22 mouse cellular contexts compared by ENCODE assay signal in the genomic region with DNA sequence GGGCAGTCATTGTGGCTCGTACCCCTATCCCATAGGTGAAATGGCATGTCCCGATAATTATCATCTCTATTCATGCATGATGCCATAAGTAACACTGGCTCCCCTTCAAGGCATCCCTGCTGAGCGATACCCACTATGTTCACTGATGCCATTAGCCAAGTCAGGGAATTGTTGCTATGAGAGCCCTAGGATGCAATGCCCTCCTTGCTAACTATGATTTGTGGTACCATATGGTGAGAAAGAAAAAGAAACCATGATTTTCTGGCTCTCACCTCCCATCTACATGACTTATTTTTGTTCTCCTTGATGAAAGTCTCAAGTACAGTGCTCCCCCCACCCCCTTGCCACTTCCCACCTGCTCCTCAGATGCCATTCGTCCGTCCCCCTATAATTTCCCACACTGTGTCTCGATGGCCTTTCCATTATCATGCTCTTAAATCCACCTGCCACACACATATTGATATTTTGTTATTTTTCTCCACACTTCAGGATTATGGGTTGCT.
DNase-seq lines count a peak whose midpoint lies in the region; ATAC-seq lines count a peak whose summit lies in the region.
"Had no signal": no experiment of that assay in that cellular context is flagged by ENCODE, and none has a peak within 500 bp of the region (broad histone marks: within the 10 kb centered on the region; RNA-seq: fewer than 3 reads in every experiment).

No protein-coding gene starts in this region.

- H3K4me3 ChIP-seq in forebrain, embryonic 13.5 days: no peak overlapping the region
- no peak overlapping the region for H3K4me3 ChIP-seq in forebrain, embryonic 14.5 days (ENCODE audit: low read depth, low read length)
- H3K4me3 ChIP-seq: forebrain, embryonic 15.5 days; gastrocnemius, adult 2 months; hindbrain, embryonic 13.5 days; intestine, embryonic 15.5 days had no signal

- H3K9me3 ChIP-seq in forebrain, embryonic 13.5 days (replicated peaks): no peaks in the 10 kb centered on the region
- H3K9me3 ChIP-seq in forebrain, embryonic 14.5 days (replicated peaks; ENCODE audit: control insufficient read depth, low read length): no peaks in the 10 kb centered on the region
- H3K9me3 ChIP-seq: forebrain, embryonic 15.5 days; hindbrain, embryonic 13.5 days; intestine, embryonic 15.5 days had no signal

- H3K27me3 ChIP-seq in forebrain, embryonic 13.5 days: no peaks in the 10 kb centered on the region
- H3K27me3 ChIP-seq in forebrain, embryonic 14.5 days (replicated peaks; ENCODE audit: control insufficient read depth, insufficient read depth, low read length): no peaks in the 10 kb centered on the region
- H3K27me3 ChIP-seq: forebrain, embryonic 15.5 days; hindbrain, embryonic 13.5 days; intestine, embryonic 15.5 days had no signal

- H3K9ac ChIP-seq in forebrain, embryonic 13.5 days: no peak overlapping the region
- H3K9ac ChIP-seq in forebrain, embryonic 14.5 days (ENCODE audit: low read length): no peak overlapping the region
- H3K9ac ChIP-seq: forebrain, embryonic 15.5 days; hindbrain, embryonic 13.5 days; intestine, embryonic 15.5 days had no signal

- WGBS in forebrain, embryonic 13.5 days: 59% methylated on average over 6 of the region's 6 CpGs
- 53% methylated on average over 6 of the region's 6 CpGs for WGBS in forebrain, embryonic 14.5 days

- no peak overlapping the region for H3K4me2 ChIP-seq in forebrain, embryonic 13.5 days
- no peak overlapping the region for H3K4me2 ChIP-seq in forebrain, embryonic 14.5 days (ENCODE audit: low read length)
- H3K4me2 ChIP-seq: forebrain, embryonic 15.5 days; heart, embryonic 11.5 days; hindbrain, embryonic 13.5 days; intestine, embryonic 15.5 days had no signal

- H3K4me1 ChIP-seq in forebrain, embryonic 13.5 days: no peaks in the 10 kb centered on the region; the same call in 1 of the 2 replicates
- no peaks in the 10 kb centered on the region for H3K4me1 ChIP-seq in forebrain, embryonic 14.5 days (ENCODE audit: control insufficient read depth, insufficient read depth, low read length)
- H3K4me1 ChIP-seq: forebrain, embryonic 15.5 days; hindbrain, embryonic 13.5 days; intestine, embryonic 15.5 days had no signal

- ATAC-seq in forebrain, embryonic 13.5 days: peak; percentile 27; the same call in 1 of the 2 replicates
- ATAC-seq in forebrain, embryonic 14.5 days: no peak
- ATAC-seq: activated CD4-positive, CD25-positive, alpha-beta regulatory T cell, adult 4 months; forebrain, embryonic 15.5 days; hindbrain, embryonic 16.5 days; intestine, embryonic 15.5 days had no signal

- peak; percentile 9 to 38 for DNase-seq in cerebellum, postnatal 10 days
- no peak for DNase-seq in cerebellum, adult 18-20 months
- DNase-seq in forebrain, embryonic 14.5 days (ENCODE audit: low spot score): no peak
- DNase-seq in left cerebral cortex, postnatal 4 days: peak; percentile 8
- DNase-seq in left cerebral cortex, postnatal 36 days (ENCODE audit: low spot score in 2 of 2): no peak
- DNase-seq in brain, adult 2 months (ENCODE audit: low read depth, low spot score): peak; percentile 76
- no peak for DNase-seq in yolk sac, embryonic 10.5 days (ENCODE audit: low spot score)
- DNase-seq: adrenal gland, adult 8-10 months; adrenal gland, postnatal 25 days; cerebellum, adult 11 months; cerebellum, adult 8-10 months; gastrocnemius, adult 2 months; gastrocnemius, postnatal 14 days; heart, adult 11 months; kidney, adult 11 months had no signal

- H3K36me3 ChIP-seq in forebrain, embryonic 13.5 days (ENCODE audit: poor library complexity, severe bottlenecking): no peaks in the 10 kb centered on the region
- H3K36me3 ChIP-seq in forebrain, embryonic 14.5 days (ENCODE audit: control insufficient read depth, insufficient read depth, low read length): no peaks in the 10 kb centered on the region
- H3K36me3 ChIP-seq: forebrain, embryonic 15.5 days; hindbrain, embryonic 13.5 days; intestine, embryonic 15.5 days had no signal

- no peak overlapping the region for H3K27ac ChIP-seq in forebrain, embryonic 13.5 days
- no peak overlapping the region for H3K27ac ChIP-seq in forebrain, embryonic 14.5 days (ENCODE audit: low read depth, low read length)
- H3K27ac ChIP-seq: forebrain, embryonic 15.5 days; gastrocnemius, adult 2 months; hindbrain, embryonic 13.5 days; intestine, embryonic 15.5 days had no signal

- intact Hi-C loops in left cerebral cortex, postnatal 4 days (cut with DNase I): no loop called here
- intact Hi-C loops in left cerebral cortex, postnatal 36 days (cut with DNase I): no loop called here

Comparison
In these comparisons a context has a peak if more than half of its experiments do, and no peak if none do; other contexts are left out.
1. DNase-seq: peak in cerebellum, postnatal 10 days (2 of 2), left cerebral cortex, postnatal 4 days (single experiment) and brain, adult 2 months (single experiment); none in cerebellum, adult 18-20 months (0 of 2), forebrain, embryonic 14.5 days (single experiment), left cerebral cortex, postnatal 36 days (0 of 2) and yolk sac, embryonic 10.5 days (single experiment).